Mouse (Mus musculus): ENCODE measurements around the gene Notch1.

The Notch1 gene

DNA sequence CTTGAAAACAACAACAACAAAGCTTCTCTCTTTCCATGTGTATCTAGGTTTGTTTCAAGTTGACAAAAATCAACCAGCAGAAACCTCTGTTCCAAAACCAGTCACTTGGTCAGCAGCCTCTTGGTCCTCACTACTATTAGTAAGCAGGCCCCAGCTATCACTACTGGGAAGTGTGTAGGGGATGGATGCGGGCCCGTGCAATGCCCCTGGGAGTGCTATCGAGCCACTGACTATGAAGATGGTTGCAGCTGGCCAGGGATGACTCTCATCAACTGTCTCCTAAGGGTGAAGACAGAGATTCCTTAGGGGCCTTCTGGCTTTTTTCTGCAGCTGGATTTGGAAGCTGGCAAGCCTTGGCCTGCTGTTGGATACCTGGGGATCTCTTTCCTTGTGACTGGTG lies 13.4 kb upstream of the Notch1 start:
- no peak for DNase-seq

GRCm38 (mm10) chr2:26529221-26529805 lies 12.8 kb upstream of the Notch1 start:
- no peak for DNase-seq

DNA sequence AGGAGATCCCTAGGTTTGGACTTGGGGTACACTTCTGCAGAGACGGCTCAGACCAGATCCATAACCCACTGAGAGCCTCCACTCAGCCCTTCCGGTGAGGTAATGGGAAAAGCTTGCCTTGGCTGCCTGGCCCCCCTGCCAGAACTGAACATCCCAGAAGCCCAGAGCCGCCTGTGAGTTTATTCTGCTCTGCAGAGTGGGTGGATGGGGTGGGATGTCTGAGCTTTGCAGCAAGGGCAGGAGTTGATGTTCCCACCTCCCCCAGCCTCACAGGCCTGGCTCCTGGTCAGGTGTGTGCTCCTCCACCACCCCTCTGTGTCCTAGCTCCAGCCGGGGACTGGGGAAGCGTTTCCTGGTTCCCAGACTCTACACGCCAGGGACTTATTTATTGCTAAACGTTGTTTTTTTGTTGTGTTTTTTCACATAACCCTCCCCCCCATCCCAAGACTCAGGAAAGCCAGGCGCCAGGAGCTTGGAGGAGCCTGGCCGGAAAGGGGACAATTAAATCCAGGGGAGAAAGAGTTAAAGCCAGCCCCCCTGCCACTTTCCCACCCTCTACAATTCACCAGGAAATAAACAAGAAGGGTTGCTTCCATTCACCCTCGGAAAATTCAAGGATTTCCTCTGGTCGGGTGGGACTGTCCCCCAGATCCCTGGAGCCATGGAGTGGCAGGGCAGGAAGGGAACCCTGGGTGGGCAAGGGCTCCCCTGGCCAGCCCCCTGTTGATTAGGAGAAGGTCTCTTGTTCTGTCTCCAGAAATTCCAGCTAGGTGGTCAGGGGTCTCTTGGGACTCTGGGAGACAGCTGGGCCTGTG lies 10.2 kb upstream of the Notch1 start:
- peak; percentile 16 for DNase-seq

- peak; percentile 47 for DNase-seq
Observed at GRCm38 (mm10) chr2:26525355-26526018, 9.0 kb upstream of the Notch1 start.

- no peak for DNase-seq
Observed at GRCm38 (mm10) chr2:26522327-26522726, 5.9 kb upstream of the Notch1 start.

DNA sequence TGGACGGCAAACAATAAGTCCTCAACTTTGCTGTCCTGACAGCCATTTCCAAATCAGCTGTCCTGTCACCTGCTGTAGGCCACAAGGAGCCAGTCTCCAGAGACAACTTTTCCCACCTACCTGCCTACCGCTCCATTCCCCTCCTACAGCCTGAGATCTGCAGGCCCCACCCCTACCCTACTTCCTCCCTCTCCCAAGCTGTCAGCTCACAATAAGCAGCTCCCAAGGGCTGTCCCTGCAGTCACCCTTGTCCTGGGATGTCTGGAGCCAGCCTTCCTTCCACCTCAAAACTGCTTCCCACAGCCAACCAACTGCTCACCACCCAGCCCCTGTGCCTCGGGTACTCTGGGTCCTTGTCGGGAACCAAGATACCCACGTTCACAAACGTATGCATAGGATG lies 3.3 kb upstream of the Notch1 start:
- DNase-seq: no peak

DNA sequence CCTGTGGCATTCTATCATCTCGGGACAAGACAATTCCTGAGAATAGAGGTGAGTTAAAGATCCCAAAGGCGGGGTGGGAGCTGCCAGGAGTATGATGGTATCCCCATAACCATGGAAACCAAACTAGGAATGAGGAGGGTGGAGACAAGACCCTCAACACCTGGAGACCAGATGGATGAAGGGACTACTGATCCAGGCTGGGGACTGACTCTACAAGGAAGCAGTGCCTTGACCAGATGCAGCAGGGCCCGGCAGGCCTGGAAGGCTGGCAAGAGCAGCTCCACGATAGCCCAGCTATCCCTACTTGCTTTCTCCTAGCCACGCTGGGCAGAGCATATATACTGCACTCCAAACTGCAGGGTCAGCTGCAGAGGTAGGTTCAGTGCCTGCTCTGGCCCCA lies 524 bp upstream of the Notch1 start:
- no peak for DNase-seq

GRCm38 (mm10) chr2:26515335-26515734 lies 1.1 kb downstream of the Notch1 start:
- no peak for DNase-seq

- no peak for DNase-seq
Observed at GRCm38 (mm10) chr2:26513105-26513745, 3.2 kb downstream of the Notch1 start.

GRCm38 (mm10) chr2:26508661-26509060 lies 7.8 kb downstream of the Notch1 start:
- DNase-seq: no peak

DNA sequence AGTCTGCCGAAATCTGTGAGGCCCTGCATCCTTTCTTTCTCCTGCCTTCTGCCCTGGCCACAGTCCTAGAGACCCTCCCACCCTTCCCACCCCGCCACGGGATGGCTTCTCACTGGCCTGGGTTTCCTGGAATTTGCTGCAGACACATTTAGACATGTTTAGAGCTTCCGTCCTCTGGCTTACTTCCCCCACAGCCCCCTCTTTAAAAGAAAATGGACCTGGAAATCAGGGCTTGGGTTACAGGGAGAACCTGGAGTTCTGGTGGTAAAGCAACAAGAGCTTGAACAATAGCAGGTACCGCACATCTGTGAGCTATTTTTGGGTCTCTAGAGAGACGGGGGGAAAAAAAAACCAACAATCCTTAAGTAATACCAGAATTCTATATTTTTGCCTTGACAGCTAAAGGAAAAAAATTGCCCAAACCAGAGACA lies 8.5 kb downstream of the Notch1 start:
- DNase-seq: no peak

DNA sequence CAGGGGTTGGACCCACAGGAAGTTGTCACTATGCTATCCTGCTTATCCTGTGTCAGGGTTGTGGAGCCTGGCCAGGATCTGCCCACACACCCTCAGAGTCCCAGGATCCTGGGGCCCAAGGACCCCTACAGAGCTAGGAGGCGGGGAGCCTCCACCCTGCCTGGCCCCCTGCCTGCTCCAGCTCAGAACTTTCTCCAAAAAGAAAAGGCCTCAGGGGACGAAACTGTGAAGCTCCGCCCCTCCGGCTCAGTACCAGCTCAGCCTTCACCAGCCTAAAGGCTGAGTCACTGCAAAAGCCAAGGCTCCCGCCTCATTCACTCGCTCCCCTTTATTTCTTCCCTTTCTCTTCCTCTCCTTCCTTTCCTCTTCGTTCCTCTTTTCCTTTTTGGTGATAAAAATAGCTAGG lies 9.0 kb downstream of the Notch1 start:
- peak; percentile 71 for DNase-seq

GRCm38 (mm10) chr2:26506746-26507280 lies 9.7 kb downstream of the Notch1 start:
- DNase-seq: no peak

DNA sequence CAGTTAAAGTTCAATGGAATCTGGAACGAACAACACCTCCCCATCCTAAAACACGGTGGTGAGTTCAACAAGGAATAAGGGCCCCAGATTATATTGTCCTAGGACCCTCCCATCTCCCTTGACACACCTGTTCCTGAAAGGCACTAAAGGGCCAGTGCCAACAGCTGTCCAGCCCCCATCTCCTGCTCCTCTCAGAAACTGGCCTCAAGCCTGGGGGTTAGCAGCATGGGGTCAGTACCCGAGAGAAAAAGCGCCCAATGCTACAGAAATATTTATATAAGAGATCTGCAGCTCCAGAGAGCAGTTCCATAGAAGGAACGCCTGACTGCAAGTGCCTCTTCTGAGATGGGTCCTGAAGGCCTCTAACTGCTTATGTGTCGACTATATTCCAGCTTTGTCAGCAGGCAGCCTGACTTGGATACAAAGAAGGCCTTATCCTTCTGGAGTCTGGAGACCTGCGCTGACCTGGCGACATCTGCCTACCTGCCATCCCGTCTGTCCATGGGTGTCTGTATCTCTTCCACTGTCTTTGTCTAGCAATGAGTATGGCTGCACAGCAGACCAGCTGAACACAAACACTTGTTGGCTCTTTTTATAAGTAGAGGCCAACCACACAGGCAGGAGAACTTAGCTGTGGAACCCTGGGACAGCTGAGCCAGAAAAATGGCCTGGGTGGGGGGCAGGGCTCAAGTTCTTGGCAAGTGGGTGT lies 11.5 kb downstream of the Notch1 start:
- no peak for DNase-seq

DNA sequence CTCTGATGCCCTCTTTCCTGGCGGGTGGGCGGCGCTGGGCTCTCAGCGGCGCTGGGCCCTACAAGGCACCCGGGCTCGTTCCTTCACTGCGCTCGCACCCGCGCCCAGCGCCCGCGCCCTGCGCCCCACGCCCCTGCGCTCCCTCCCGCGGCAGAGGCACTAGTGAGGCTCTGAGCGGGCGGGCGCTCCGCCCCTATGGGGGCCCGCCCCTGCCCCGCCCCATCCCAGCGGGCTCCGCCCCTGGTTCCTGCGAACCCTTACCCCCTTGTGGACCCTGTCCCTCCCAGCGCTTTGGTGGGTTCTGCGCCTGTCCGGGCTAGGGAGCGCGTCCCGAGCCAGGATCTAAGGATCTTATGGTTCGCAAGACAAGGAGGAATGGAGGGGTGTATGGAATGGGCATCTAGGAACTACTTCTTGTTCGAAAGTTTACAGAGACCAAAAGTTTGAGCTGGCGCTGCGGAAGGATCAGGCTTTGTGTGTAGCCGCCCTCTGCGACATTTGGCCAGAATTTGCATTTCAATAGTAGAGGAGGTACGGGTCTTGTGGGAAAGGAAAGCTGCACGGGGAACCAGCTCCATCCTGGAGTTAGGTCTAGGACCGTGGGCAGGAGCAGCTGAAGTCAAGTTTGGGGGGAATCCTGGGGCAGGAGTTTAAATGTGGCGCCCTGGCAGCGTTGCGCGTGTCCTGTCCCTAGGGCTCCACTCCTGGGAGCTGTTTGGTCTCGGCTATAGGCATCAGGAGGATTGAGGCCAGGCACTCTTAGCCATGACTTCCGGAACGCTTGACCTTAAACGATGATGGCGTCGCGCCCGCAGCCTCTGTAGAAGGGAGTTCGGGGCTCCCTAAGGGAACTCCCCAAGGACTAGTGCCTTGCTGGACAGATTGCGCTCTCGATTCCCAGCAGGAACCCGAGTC lies 12.5 kb downstream of the Notch1 start:
- DNase-seq: peak; percentile 90

GRCm38 (mm10) chr2:26502863-26503631 lies 13.4 kb downstream of the Notch1 start:
- DNase-seq: peak; percentile 61

DNA sequence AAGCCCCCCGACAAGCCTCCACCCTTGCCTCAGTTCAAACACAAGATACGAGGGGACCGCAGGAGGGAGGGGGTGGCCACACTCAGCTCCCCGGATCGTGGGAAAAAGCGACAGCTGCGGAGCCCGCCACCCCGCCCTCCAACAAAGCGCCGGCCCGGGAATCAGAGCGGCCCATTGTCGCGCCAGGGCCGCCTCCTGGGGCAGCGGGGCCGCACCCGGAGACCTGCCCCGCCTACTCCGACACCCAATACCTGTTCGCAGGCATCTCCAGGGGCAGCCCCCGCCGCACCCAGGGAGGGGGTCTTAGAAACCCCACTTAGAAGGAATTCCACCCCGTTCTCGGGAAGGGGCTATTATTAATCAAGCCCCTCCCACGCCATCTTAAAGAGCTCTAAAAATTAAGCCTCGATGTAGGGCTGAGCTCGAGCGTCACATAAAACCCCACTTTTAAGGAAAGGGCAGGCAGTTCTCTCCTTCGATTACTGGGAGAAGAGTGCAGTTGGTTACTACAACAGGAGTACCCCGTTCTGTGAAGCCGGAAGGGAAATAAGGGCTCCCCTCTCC lies 14.1 kb downstream of the Notch1 start:
- DNase-seq: peak; percentile 64

DNA sequence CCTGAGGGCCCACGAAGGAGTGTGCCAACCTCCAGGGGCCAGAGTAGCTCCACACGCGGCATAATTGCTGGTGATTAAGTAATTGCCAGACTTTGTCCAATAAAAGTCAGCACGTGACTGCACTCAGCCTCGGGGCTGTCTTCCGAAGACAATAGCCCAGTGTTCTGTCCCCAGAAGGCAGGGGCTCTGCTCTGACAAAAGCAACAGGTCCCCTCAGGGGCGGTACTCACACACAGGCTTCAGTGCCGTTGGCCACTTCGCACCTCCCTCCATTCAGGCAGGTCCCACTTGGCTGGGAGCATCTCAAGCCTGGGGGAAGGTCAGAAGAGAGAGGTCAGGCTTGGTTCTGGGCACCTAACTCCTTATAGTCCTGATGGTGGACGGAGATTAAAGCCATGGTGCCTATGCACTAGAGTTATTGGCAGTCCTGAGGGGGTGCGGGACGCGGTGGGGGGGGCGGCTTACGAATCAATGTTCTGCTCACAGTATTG lies 14.8 kb downstream of the Notch1 start:
- peak; percentile 48 for DNase-seq

DNA sequence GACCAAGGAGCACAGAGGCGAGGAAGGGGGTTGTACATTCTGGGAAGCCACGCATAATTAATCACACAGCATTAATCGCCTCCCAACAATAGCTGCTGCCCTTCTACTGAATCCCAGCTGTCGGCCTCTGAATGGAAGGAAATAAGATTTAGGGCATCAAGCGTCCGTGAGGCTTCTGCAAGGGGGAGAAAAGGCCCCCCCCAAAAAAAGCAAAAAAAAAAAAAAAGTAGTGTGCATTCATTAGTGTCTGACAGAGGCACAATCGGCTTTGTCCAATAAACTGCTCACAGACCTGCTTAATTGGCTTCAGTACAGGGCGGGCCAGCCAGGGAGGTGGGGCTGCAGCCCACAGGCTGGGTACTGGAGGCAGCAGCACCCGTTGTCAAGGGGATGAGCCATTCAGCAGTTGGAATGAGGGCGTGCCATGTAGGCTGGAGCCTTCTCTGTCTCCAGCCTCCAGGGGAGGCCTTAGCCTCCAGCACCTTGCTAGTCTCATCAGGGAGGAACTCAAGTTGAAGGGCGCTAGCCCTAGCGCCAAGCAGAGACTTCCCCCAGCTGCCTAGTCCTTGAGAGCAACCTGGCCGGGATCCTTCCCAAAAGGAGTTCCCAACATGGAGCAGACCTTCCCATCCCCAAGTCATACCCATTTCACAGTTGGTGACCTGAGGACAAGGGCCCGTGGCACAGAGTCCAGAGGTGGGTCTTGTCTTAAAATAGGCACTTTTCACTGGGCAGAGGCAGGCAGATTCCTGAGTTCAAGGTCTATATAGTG lies 15.7 kb downstream of the Notch1 start:
- peak; percentile 47 for DNase-seq

All from kidney, adult 18-20 months (tissue).